Mouse (Mus musculus) c-Kit-positive CD71-positive TER-119-positive erythroid progenitor cells, embryonic 14.5 days (primary cell): Measurements from ENCODE around the gene Slc39a11.
"Not testable (repeated sequence)": the region's sequence is repeated elsewhere in the genome, so short reads cannot be mapped to it uniquely, and the experiment has no call there.

Experiments used
- DNase-seq: peaks from one replicate; pipeline ENCODE4 v3.0.0-alpha.2; 2013; ENCODE audit warnings: low spot score

The Slc39a11 gene

DNA sequence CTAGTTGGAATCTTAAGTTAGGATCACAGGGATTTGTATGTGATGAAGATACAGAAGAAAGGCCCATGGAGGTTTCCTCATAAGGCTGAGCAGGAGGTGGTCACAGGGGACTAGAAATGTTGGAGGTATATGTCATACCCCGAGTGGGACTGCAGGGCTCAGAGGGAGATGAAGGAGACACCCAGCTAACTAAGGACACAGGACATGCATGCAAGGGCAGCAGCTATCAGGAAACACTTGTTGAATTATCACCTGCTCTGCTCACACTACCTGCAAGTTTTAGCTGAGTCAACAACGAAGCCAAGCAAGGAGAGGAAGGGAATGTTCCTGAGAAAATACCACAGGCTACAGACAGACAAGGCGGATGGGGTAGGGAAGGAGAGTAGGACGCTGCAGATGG, 17.8 kb upstream of the Slc39a11 start:
- DNase-seq: no peak

- DNase-seq: no peak
Measured at GRCm38 (mm10) chr11:113667122-113667521, 17.2 kb upstream of the Slc39a11 start.

DNA sequence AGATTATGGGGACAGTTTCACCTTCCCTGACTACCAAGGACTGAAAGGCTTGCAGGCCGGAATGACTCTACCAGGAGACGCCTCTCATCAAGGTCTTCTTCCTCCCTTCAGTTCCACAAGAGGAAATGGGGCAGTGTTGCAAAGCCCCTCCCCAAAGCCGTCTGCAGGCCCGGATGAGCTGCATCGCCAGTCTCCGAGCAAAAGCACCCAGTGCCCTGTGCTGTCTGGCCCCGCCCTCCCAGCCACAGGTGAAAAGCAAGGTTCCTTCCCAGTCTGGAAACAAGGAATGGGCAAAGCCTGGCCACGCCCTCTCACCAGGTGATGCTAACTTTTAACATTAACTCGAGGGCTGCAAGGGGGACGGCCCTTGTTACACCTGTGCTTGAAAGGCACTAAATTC, 16.8 kb upstream of the Slc39a11 start:
- no peak for DNase-seq

GRCm38 (mm10) chr11:113666205-113666604, 16.3 kb upstream of the Slc39a11 start:
- no peak for DNase-seq

DNA sequence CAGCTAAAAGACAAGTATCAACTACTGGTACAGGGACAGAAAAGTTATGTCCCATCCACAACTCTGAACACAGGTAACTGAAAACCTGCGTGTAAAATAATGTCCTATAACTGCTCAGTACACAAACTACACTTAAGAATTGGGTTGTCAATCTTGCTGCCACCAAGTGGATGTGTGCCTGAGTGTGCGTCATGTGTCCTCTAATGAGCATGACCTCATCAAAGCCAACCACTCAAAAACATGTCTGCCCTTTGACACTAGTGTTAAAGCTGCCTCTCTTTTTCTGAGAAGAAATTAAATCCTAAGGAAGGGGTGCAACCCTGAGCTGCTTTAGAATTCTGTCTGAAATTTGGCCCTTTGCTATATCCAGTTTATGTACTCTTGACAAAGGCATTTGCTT, 14.4 kb upstream of the Slc39a11 start:
- no peak for DNase-seq

GRCm38 (mm10) chr11:113661835-113662351, 12.0 kb upstream of the Slc39a11 start:
- no peak for DNase-seq

DNA sequence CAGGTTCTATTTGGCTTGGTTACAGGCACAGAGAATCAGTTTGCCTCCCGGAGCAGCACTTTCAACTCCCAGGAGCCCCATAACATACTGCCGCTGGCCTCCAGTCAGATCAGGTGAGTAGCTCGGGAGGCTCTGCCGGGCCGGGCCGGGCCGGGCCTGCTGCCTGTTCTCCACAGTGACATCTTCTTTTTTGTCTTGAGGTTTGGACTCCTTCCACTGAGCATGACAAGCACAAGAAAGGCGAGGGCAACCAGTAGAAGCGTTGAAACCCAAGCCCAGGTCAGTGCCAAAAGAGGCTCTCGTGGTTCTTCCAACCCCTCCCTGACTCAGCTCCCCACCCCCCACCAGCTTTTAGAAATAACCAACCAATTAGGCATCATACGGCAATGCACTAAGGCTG, 11.1 kb upstream of the Slc39a11 start:
- DNase-seq: no peak

DNA sequence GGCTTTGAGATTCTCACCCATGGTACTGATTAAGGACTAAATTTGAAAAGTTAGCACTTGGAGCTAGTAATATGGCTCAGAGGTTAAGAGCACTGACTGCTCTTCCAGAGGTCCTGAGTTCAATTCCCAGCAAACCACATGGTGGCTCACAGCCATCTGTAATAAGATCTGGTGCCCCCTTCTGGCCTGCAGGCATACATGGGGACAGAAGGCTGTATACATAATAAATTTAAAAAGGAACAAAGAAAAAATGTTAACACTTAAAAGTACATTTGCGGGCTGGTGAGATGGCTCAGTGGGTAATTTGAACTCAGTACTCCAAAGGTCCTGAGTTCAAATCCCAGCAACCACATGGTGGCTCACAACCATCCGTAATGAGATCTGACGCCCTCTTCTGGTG, 10.3 kb upstream of the Slc39a11 start:
- not testable (repeated sequence) for DNase-seq

GRCm38 (mm10) chr11:113658763-113659162, 8.9 kb upstream of the Slc39a11 start:
- no peak for DNase-seq

GRCm38 (mm10) chr11:113658319-113658718, 8.4 kb upstream of the Slc39a11 start:
- DNase-seq: no peak

DNA sequence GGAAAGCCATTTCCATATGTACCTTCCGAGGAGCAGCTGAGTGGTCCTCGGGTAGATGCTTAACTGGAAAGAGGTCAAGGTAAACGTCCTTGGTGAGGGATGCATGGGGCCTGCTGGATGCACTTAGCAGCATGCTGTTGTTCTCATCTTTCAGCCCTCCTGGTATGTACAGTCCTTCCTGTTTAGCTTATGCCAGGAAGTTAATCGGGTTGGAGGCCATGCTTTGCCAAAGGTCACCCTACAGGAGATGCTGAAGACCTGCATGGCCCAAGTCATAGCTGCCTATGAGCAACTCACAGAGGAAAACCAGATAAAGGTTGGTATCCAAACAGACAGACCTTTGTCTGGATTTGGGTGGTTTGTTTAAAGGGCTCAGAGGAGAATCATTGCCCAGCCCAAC, 7.3 kb upstream of the Slc39a11 start:
- no peak for DNase-seq

DNA sequence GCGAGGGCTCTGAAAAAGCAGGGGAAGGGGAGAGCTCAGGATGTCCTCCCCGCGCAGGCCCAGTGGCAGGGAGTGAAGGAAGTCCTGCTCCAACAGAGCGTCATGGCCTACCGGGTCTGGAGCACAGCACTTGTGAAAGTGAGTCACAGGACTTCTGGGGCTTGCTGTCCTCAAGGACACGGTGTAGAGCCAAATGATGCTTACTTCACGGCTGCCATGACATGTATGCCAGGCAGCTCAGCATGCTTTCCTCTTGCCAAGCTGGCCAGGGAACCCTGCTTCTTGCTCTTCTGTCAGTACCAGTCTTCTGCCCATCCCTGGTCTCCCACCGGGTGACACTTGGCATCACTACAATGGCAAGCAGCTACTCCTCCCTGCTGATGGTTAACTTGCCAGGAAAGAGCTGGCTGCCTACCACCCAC, 6.6 kb upstream of the Slc39a11 start:
- no peak for DNase-seq

DNA sequence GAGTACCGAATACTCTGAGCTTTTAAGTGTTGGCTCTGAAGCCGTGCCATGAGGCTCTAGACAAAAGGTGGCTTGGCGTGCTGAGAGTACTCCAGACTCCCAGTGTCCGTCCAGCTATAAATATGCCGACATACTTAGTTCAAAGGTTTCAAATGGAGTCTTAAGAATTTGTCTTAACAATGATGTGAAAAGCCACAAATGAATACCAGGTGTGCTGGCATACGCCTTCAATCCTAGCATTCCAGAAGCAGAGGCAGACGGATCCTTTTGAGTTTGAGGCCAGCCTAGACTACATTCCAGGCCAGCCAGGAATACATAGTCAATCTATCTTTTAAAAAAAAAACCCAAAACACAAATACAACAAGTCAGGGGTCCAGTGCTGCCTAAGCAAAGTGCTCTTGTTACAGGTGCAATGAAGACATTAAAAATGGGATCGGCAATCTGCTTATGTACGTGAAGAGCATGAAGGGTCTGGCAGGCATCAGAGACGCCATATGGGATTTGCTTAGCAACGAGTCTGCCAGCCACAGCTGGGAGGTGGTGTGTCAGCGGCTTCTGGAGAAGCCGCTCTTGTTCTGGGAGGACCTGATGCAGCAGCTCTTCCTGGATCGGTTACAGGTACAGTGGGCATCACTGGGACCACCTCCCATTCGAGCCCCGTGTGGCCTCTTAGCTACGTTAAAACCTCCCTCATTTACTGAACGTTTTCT, 4.8 kb upstream of the Slc39a11 start:
- DNase-seq: no peak

DNA sequence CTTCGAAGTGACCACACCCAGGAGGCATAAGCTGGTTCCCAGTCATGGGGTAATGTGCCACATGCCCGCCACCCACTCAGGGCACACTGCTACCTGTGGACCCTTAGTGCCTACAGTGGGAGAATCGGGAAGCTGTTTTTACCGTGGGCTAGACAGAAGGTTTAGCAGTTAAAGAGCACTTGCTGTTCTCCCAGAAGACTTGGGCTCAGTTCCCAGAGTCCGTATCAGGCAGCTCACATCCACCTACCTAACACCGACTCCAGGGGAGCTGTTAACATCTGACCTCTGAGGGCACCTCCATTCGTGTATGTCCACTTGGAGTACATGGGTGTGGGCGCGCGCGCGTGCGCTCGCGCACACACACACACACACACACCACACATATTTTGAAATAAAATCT, 4.2 kb upstream of the Slc39a11 start:
- no peak for DNase-seq

DNA sequence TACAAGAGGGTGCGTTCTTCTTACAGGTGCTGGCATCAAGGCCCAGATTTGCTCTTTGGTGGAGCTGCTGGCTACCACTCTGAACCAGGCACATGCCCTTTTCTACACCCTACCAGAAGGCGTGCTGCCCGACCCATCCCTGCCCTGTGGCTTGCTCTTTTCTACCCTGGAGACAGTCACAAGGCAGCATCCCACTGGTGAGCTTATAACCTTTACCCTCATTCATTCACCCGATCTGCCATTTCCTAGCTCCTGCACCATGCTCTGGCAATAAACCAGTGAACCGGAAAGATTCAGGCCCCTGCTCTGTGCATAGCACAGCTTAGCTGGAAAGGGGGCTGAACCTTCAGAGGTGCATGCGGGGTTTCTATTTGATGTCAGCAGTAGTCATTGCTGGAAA, 2.6 kb upstream of the Slc39a11 start:
- DNase-seq: no peak

DNA sequence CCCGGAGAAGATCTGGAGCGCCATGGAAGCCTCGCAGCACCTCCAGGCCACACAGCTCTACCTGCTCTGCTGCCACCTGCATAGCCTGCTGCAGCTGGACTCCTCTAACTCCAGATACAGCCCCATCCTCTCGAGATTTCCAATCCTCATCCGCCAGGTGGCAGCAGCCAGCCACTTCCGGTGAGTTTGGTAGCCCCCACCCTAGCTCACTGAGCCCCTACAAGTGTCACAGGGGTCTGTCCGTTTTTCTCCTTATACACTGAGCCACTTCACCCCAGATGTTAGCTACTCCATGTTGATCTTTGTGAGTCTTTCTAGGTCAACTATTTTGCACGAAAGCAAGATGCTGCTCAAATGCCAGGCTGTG, 2.0 kb upstream of the Slc39a11 start:
- DNase-seq: no peak

DNA sequence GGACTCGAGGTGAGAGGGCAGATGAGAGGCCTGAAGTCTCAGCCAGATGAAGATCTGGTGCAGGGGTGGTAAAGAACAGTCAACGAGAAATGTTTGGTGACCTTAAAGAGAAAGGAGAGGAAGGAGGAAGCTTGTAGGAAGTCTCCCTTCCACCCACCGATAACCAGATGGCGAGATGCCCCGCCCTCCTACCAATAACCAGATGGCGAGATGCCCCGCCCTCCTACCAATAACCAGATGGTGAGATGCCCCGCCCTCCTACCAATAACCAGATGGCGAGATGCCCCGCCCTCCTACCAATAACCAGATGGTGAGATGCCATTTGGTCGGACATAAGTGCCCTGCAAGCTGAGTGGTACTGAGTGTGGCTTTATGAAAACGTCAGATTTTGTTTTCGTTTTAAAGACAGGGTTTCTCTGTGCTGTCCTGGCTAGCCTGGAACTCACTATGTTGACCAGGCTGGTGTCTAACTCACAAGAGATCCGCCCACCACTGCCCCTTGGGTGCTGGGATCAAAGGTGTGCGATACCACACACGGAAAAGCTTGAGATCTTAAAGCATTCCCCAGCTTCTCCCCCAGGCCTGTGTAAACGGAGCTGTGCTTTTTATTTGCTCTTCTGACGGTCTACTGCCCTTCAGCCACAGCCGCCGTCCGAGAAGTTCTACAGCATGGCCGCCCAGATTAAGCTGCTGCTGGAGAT, 1.5 kb upstream of the Slc39a11 start:
- peak; percentile 51 for DNase-seq

DNA sequence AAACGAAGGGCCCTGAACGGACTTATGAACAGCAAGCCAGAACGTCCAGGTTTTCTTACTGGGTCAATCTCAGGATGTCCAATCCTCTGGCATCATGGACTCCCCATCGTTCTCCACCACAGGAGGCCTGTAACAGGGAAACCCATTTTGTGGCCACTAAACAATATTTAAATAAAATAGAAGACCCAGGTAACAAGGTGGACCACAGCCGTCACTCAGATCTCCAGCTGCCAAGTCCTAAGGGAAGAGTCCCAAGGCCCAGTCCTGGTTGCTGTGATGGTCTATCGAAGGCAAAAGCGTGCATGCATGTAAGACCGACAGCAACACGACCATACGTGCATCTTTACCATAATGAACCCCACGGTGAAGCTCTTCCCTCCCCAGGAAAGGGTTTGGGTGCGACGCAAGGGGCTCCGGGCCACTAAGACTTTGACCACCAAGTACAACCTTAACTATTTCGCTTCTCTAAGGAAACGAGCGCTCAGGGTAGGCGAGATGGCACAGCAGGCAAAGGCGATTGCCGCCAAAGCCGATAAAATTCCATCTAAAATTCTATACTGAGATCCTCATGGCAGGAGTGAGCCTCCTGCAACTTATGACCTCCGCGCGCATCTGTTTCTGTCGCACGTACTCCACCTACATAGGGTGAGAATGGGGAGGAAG, 1.1 kb downstream of the Slc39a11 start, which contains the start of gene Cog1:
Gene Cog1 (plus strand): TSS at position 480 of the 663 bp plus-strand sequence.
- DNase-seq: no peak

- DNase-seq: peak; percentile 78
Measured at GRCm38 (mm10) chr11:113648152-113648551, 1.7 kb downstream of the Slc39a11 start.

GRCm38 (mm10) chr11:113645181-113645580, 4.7 kb downstream of the Slc39a11 start:
- DNase-seq: no peak

DNA sequence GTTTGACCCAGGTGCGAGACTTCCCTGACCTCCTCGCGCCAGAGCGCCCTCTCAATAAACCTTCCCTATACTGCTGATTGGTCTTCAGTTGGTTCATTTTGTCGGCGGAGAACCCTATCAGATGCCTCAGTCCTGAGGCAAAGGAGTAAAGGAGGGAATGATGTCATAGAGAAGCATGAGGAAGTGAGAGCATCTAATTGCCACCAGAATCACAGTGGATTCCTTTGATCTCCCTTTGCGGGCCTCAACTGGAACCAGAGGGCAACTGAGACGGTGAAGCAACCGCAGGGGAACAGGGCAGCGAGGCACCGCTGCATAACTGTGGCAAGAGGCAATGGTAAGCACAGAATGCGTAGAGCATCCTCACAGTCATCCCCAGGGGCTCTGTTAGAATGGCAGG, 11.2 kb downstream of the Slc39a11 start:
- DNase-seq: no peak

DNA sequence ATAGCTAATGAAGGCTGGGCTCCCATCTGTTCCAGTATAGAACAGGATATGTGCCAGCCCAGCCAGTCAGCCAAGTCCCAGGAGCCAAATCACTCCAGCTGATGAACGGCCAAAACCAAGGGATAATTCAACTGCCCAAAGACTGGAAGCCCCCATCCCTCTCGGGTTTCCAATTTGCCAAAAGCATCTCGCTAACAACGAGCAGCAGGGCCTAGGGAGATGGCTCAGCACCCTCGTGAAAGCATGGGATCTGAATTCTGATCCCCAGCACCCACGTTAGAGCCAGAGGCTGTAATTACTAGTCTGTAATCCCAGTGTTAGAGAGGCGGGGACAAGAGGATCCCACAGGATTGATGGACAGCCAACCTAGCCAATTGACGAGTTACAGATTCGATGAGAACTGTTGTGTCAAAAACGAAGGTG, 15.2 kb downstream of the Slc39a11 start:
- DNase-seq: no peak

DNA sequence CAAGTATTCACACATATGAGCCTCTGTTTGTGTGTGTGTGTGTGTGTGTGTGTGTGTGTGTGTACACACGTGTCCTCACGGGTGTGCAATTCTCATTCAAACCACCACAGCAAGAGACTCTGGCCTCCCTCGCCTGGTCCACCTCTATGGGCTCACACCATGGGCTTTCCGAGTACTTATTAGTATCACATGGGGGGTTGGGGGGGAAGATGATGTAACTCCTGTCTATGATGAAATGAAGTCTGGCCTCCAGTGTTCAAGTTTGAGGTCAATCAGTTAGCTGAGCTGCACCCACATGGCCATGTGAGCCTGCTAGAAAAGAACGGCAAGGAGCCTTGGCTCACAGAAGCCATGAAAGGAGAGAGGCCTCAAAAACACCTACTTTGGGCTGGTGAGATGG, 16.5 kb downstream of the Slc39a11 start:
- DNase-seq: no peak
